Mouse (Mus musculus) kidney, postnatal 14 days (tissue): ENCODE results near the gene Tstd2.

Source experiments
- DNase-seq: peaks from one replicate; pipeline ENCODE4 v3.0.0; 2022; ENCODE audit warnings: mixed read lengths

Gene Tstd2

DNA sequence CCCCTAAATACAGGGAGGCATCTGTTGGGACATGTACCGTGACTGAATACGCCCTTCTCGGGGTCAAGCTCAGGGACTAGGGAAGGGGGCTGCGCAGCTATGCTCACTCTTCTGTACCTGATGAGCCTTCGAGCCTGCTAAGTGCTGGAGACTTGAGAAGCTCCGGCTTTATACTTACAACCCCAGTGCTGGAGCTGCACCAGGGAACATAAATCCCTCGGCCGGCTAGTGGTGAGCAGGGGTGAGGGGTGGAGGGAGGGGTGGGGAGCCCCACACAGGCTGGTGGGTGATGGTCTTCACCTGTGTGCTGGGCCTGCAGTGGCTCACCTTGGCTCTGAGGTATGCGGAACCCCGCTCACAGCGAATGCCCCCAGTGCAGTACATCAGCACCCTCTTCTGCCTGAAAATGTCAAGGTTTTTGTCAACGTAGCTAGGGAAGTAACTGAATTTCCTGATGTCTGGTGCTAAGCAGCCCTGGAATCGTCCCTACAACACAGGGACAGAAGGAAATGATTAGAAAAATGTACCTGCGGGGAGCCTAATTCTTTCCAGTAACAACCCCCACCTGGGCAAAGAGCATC lies 18.9 kb downstream of the Tstd2 start:
- no peak for DNase-seq

- no peak for DNase-seq
These were observed 21.0 kb downstream of the Tstd2 start for GRCm38 (mm10) chr4:46117536-46117935.

DNA sequence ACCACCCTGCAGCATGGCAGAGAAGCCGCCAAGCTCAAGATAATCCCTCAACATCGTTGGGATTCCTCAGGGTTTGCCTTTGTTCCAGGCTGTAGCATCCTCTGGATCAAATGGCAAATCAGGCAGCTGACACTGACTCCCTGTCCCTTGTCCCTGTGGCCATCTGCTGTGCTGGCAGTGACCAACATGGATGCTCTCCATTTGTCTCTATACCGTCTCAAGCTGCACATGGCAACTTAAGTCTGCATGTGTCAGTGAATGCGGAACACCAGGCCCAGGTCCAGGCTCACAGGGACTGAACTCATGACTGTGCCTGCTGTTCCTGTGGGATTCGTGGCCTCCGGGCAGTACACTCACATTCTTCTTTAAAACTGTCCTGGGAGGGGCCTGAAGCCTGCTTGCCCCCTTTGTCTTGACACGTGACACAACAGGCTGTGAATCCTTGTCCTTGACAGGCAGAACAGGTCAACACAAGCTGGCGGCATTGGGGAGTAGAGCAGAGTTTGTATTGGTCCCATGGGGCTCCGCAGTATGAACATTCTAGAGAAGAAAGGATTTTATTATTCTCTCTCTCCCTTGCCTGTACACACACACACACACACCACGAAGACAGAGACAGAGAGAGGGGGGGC lies 21.8 kb downstream of the Tstd2 start:
- peak; percentile 24 for DNase-seq

GRCm38 (mm10) chr4:46115308-46115707 lies 23.2 kb downstream of the Tstd2 start:
- DNase-seq = no peak

- DNase-seq = no peak
These were observed 27.1 kb downstream of the Tstd2 start for GRCm38 (mm10) chr4:46111361-46111760.

DNA sequence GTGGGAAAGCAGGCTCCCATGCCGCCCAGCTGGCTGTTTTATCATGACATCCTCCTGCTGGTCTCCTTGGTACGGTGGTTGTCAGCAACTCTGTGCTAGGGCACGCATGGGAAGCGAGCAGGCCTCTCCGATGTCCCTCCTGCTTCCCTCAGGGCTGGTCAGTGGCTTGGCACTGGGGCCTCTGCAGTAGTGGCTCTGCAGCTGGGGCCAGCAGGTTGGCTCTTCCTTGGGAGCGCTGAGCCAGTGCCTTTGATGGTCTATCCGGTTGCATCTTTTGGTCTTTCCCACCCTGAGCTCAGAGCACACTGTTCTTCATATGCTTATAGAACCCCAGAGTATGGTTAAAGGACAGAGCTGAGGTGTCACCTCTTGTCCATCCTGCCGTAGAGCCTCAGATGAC lies 28.4 kb downstream of the Tstd2 start:
- DNase-seq = no peak

DNA sequence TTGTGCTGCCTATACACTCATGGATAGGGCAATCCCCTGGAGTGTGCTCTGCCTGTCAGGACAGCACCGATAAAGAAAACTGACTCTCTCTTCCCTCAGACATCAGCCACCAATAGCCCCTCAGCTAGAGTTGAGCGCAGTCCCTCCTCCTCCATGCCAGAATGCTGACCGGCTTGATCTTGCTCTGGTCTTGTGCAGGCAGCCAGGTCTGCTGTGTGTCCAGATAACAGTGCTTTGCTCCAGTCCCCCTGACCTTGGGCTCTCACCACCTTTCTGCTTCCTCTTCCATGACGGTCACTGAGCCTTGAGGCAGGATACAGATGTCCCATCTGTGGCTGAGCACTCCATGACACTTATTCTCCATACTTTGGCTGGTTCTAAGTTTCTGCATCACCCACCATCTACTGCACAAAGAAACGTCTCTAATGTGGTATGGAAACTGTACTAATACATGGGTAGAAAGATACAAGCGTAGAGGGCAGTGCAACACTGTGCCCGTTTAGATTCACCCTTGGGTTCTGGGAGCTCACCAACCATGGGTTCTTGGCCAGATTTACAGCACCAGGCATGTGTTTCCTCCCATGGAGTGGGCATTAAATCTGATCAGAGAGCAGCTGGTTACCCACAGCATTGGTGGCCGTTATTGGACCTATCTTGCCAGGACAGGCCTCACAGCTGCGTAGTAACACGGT lies 36.3 kb downstream of the Tstd2 start:
- no peak for DNase-seq

DNA sequence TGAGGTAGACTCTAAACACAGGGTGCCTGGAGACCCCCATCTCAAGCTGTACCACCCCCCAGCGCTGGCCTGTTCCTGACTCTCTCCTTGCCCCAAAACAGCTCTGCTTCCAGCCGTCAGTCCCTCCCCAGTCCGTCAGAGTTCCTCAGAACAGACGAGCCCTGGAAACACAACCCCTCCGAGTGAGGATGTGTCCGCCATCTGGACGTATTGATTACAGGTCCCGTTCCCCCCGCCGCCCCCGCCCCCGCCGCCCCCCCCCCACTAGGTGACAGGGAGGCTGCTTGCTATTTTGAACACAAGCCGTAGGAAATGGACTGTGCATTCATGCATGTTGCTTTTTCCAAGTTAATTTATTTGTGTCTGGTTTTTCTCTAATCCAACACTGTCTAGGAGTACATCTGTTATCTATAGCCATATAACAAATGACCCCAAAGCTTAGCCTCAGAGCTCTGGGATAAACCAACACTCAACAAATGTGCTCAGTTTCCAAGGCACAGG lies 37.2 kb downstream of the Tstd2 start:
- no peak for DNase-seq

DNA sequence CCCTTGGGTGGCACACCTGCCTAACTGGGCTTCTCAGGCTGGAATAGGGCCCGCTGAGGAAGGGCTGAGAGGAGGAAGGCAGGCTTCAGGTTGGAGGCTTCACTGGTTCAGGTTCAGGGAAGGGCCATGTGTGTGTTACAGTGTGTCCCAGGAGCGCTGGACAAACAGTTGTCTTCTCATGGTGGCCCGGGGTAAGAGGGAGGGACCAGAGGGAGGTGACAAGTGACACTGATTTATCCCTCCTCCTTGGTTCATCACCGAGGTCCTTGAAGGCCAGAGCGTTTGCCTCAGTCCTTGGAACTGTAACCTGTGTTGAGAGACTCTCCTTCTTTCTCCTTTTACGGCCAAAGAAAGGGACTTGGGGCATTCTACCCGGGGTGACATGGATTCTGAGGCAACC lies 38.0 kb downstream of the Tstd2 start:
- no peak for DNase-seq

DNA sequence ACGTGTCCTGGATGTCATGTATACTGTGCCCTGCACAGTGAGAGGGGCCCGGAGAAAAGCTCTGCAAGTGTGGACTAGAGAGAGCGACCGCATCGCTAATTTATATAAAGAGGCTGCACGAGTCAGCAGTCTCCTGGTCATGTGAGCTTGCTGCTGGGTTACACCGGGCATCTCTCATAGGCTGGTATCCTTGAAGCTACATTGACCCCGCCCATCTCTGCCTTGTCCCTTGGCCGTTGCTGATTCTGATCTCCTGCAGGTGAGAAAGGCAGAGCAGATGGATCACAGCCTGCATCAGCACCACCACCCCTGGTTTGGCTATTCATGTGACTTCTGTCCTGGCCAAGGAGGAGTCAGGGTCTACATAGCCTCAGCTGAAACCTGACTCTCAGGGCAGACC lies 39.4 kb downstream of the Tstd2 start:
- DNase-seq = no peak

DNA sequence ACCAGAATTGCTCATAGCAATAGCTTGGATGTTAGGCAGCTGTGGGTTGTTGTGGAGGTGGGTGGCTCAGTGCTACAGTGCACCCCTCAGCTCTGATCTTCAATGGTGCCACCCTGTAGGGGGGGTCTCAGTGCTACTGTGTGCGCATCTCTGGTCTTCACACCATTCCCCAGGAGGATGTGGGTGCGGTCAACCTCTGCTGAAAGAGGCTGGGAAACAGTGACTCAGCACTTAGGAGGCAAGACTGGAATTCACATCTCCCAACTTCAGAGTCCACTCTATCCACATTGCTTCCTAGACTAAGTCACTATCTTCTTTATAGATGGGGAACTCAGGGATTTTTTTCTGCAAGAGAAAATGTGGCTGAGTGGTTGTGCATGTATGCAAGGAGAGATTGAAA lies 40.9 kb downstream of the Tstd2 start:
- no peak for DNase-seq

DNA sequence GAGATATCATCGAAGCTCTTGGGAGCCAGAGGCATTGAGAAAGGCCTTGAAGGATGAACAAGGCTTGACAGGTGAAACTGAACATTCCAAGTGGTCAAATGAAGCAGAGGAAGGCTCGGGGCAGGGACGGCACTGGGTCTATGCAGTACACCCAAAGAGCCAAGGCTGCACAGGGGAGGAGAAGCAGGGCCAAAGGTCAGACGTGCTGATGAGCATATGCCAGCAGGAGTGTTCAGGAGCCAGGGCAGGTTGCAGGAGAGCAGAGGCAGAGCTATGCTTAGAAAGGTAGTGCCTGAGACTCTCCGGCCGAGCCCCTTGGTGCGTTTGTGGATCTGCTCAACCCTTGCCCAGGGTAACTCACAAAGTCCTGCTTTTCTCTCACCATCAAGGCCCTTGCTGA lies 41.9 kb downstream of the Tstd2 start:
- DNase-seq = no peak

DNA sequence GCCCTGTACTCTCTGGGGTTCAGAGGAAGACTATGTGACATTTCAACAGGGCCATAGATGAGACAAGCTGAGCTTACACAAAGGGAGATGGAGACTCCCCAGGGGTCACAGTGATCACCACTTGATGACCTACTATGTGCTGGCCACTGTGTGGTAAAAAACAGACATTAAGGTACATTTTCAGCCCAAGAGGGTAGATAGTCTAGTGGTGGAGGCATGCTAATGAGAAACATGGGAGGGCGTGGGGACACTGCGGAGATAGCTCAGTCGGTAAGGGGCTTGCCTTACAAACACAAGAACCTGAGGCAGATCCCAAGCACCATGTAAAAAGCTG lies 42.7 kb downstream of the Tstd2 start:
- no peak for DNase-seq

GRCm38 (mm10) chr4:46094916-46095825 lies 43.3 kb downstream of the Tstd2 start:
- DNase-seq = no peak

DNA sequence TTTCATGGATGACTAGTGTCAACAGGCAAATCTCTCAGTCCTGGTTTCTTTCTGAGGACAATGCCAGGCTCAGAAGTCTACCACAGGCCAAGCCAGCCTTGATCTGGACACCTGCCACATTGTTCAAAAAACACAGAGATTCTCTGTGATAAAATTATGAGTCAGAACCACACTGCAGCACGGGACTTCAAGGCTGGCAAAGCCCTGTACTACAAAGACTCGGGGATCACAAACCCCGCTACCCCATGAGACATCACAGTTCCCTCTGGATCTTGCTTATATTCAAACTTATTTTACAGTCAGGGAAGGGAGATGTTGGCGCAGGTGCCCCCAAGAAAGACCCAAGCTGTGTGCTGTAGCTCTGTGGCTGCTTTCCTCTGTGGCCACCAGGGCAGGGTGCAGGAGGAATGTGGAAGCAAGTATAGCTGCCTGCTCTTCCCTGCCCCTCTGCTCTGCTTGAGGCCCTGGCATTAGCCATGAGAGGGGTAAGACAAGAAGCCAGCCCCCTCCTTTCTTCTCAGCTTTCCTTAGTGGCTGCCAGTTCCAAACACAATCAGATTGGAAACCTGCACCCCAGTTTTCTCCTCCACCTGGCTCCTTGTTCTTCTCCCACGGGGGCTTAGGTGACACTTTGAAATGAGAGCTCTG lies 45.9 kb downstream of the Tstd2 start:
- no peak for DNase-seq

DNA sequence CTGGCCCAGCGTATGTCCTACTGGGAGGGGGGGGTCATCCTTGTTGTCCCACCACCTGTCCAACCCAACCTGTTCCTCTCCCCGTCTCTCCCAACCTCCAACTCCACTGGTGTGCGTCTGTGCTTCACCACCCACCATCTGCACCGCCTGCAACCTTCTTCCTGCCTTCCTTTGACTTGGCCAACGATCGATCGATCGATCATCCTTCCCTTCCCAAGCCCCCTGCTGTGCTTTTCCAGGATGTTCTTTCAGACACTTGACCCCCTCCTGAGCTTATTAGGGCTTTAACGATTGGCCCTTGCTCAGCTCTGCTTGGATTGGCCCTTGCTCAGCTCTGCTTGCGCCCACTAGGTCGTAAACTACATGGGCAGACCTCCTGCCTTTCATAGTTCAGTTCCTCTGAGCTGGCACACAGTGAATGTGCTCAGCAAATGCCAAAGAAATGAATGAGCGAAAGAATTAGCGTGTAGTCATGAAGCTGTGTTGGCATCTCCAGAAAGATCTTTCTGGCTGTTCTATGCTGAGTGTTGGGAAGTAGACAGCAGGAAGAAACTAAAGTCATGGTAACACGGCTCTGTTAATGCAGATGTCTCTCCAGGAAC lies 48.9 kb downstream of the Tstd2 start:
- no peak for DNase-seq

- DNase-seq = peak; percentile 24
These were observed 50.6 kb downstream of the Tstd2 start for GRCm38 (mm10) chr4:46087852-46088251.

DNA sequence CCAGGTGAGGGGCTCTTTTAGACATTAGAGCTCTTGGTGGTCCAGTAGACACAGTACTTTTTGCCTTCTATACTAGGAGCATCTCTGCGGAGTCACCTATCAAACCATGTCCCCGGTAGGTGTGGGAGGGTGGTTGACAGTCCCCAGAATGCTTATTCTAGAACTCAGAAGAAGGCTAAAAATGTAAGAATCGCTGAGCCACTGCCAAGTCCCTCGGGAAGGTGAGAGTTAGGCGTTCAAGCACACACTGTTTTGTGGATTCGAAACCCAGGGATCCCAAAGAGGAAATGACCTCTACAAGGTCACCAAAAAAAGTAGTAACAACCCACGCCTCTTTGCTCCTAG lies 51.1 kb downstream of the Tstd2 start:
- DNase-seq = no peak

GRCm38 (mm10) chr4:46086718-46087426 lies 51.6 kb downstream of the Tstd2 start:
- DNase-seq = peak; percentile 39

- peak; percentile 26 for DNase-seq
These were observed 53.2 kb downstream of the Tstd2 start for GRCm38 (mm10) chr4:46085223-46085811.

GRCm38 (mm10) chr4:46084416-46085172 lies 53.9 kb downstream of the Tstd2 start:
- DNase-seq = no peak
